Mouse (Mus musculus): ENCODE measurements at regions not wholly inside any gene's neighbourhood (a gene's known extent, or its start where the extent isn't known, plus 50 kb on each side); places are given as distances from the start of the nearest gene placed in this dataset.

GRCm38 (mm10) chr5:106181726-106182125, 276.2 kb downstream of the Barhl2 start:
- DNase-seq = no peak

GRCm38 (mm10) chr5:106172162-106172561, 285.8 kb downstream of the Barhl2 start:
- peak; percentile 36 for DNase-seq

GRCm38 (mm10) chr5:106170405-106170804, 287.6 kb downstream of the Barhl2 start:
- no peak for DNase-seq

GRCm38 (mm10) chr5:106167556-106167955, 290.4 kb downstream of the Barhl2 start:
- DNase-seq = no peak

- no peak for DNase-seq
These were observed 289.9 kb downstream of the Zfp326 start for GRCm38 (mm10) chr5:106166266-106166665.

GRCm38 (mm10) chr5:106164190-106164589, 287.8 kb downstream of the Zfp326 start:
- DNase-seq = no peak

- DNase-seq = no peak
These were observed 286.8 kb downstream of the Zfp326 start for GRCm38 (mm10) chr5:106162981-106163653.

GRCm38 (mm10) chr5:106139109-106139508, 262.7 kb downstream of the Zfp326 start:
- no peak for DNase-seq

GRCm38 (mm10) chr5:106122928-106123327, 246.6 kb downstream of the Zfp326 start:
- DNase-seq = no peak

GRCm38 (mm10) chr5:106119584-106119983, 243.2 kb downstream of the Zfp326 start:
- DNase-seq = no peak

- no peak for DNase-seq
These were observed 236.8 kb downstream of the Zfp326 start for GRCm38 (mm10) chr5:106113186-106113585.

- DNase-seq = peak; percentile 24
These were observed 232.2 kb downstream of the Zfp326 start for GRCm38 (mm10) chr5:106108474-106108971.

- DNase-seq = no peak
These were observed 225.9 kb downstream of the Zfp326 start for GRCm38 (mm10) chr5:106102255-106102654.

- no peak for DNase-seq
These were observed 222.5 kb downstream of the Zfp326 start for GRCm38 (mm10) chr5:106098887-106099286.

GRCm38 (mm10) chr5:106089332-106089731, 213.0 kb downstream of the Zfp326 start:
- DNase-seq = no peak

GRCm38 (mm10) chr5:106088478-106089185, 212.3 kb downstream of the Zfp326 start:
- no peak for DNase-seq

GRCm38 (mm10) chr5:106083786-106084185, 207.4 kb downstream of the Zfp326 start:
- no peak for DNase-seq

- DNase-seq = no peak
These were observed 206.5 kb downstream of the Zfp326 start for GRCm38 (mm10) chr5:106082891-106083290.

- DNase-seq = no peak
These were observed 190.8 kb downstream of the Zfp326 start for GRCm38 (mm10) chr5:106067124-106067551.

GRCm38 (mm10) chr5:106066706-106067105, 190.3 kb downstream of the Zfp326 start:
- no peak for DNase-seq

- no peak for DNase-seq
These were observed 188.0 kb downstream of the Zfp326 start for GRCm38 (mm10) chr5:106064366-106064765.

GRCm38 (mm10) chr5:106062926-106063325, 186.6 kb downstream of the Zfp326 start:
- DNase-seq = no peak

GRCm38 (mm10) chr5:106056631-106057030, 180.3 kb downstream of the Zfp326 start:
- no peak for DNase-seq

GRCm38 (mm10) chr5:106055221-106055620, 178.9 kb downstream of the Zfp326 start:
- no peak for DNase-seq
